Mouse (Mus musculus) 416B (cell line): ENCODE measurements around the gene Eml1.

Experiments
- DNase-seq: peaks from one replicate; pipeline ENCODE4 v3.0.0; 2011; ENCODE audit warnings: low read depth

The Eml1 gene

GRCm38 (mm10) chr12:108373611-108374010, 2.9 kb downstream of the Eml1 start:
- DNase-seq = no peak

- DNase-seq = no peak
These were observed 3.9 kb downstream of the Eml1 start for GRCm38 (mm10) chr12:108374689-108375088.

GRCm38 (mm10) chr12:108378379-108379133, 7.8 kb downstream of the Eml1 start:
- no peak for DNase-seq

GRCm38 (mm10) chr12:108386476-108387232, 15.9 kb downstream of the Eml1 start:
- no peak for DNase-seq

- no peak for DNase-seq
These were observed 19.0 kb downstream of the Eml1 start for GRCm38 (mm10) chr12:108389718-108390117.

- DNase-seq = no peak
These were observed 21.7 kb downstream of the Eml1 start for GRCm38 (mm10) chr12:108392254-108393044.

GRCm38 (mm10) chr12:108393082-108393481, 22.3 kb downstream of the Eml1 start:
- no peak for DNase-seq

- DNase-seq = peak; percentile 69
These were observed 22.9 kb downstream of the Eml1 start for GRCm38 (mm10) chr12:108393637-108394036.

GRCm38 (mm10) chr12:108394534-108395284, 24.0 kb downstream of the Eml1 start:
- peak; percentile 6 for DNase-seq

- no peak for DNase-seq
These were observed 24.5 kb downstream of the Eml1 start for GRCm38 (mm10) chr12:108395285-108395660.

GRCm38 (mm10) chr12:108396081-108396947, 25.6 kb downstream of the Eml1 start:
- DNase-seq = peak; percentile 6

GRCm38 (mm10) chr12:108398681-108399080, 27.9 kb downstream of the Eml1 start:
- DNase-seq = no peak

GRCm38 (mm10) chr12:108399191-108399590, 28.4 kb downstream of the Eml1 start:
- no peak for DNase-seq

GRCm38 (mm10) chr12:108400951-108401350, 30.2 kb downstream of the Eml1 start:
- no peak for DNase-seq

- DNase-seq = no peak
These were observed 33.2 kb downstream of the Eml1 start for GRCm38 (mm10) chr12:108403957-108404356.

- no peak for DNase-seq
These were observed 38.3 kb downstream of the Eml1 start for GRCm38 (mm10) chr12:108409100-108409499.

- DNase-seq = no peak
These were observed 39.9 kb downstream of the Eml1 start for GRCm38 (mm10) chr12:108410416-108411208.

GRCm38 (mm10) chr12:108414932-108415331, 44.2 kb downstream of the Eml1 start:
- no peak for DNase-seq

- DNase-seq = no peak
These were observed 48.8 kb downstream of the Eml1 start for GRCm38 (mm10) chr12:108419570-108419969.

GRCm38 (mm10) chr12:108421477-108421876, 50.7 kb downstream of the Eml1 start:
- no peak for DNase-seq
